Mouse (Mus musculus): ENCODE results near the gene Gjd3.

DNA sequence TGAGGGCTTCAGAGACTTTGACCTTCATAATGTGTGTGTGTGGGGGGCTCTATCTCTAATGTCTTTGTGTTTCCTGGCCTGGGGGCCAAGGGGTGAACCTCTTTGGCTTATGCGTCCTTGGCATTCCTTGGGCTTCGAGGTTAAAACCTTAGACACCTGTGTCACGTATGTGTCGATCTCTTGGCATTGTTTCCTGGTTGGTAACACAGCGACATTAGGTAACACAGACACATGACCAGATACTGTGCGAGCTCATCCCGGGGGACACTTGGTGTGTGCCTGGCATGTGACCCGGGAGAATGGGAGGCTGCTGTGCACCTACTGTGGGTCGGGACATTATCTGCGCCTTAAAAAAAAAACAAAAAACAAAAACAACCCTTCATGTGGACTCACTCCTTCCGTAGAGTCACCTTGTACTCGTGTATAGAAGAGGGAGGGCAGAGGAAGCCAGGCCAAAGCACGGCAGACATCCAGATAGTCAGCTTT lies 28.9 kb downstream of the Gjd3 start:
- no peak for TF ChIP-seq POLR2A (IDR thresholded peaks at IDR 0.05; ENCODE audit: low read depth, low read length)
- no peak for TF ChIP-seq CTCF (IDR thresholded peaks at IDR 0.05; ENCODE audit: borderline replicate concordance, insufficient read depth, low read length)

All from embryonic fibroblast, embryonic 13.5 days (primary cell).